Comparison of ENCODE assay signal across 12 mouse cellular contexts in the genomic region with DNA sequence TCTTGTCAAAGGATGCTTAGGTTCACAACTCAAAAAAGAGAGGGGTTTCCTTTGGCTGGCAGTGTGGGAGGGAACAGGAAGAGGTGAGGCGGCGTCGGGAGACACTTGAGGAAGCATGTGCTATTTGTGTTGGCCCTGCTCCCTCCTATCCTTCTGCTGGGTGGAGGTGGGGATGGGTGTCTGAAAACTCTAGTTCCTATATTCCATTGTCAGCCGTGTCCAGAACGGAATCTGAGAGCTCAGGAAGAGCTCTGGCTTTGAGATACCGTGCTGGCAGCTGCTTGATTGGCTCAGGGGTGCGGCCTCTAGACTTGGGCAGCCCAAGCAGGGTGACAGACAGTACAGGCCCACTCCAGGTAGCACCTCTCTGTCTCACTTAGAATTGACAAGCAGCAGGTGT. TPM values are rescaled to one million over a fixed set of nuclear protein-coding genes. Genes with fewer than 3 reads are reported as not detected.
DNase-seq lines count a peak whose midpoint lies in the region; ATAC-seq and TF ChIP-seq lines count a peak whose summit lies in the region.
"Had no signal": no experiment of that assay in that cellular context is flagged by ENCODE, and none has a peak within 500 bp of the region (broad histone marks: within the 10 kb centered on the region; RNA-seq: fewer than 3 reads in every experiment).

No protein-coding gene starts in this region.

- H3K27me3 ChIP-seq in heart, adult 2 months (ENCODE audit: control insufficient read depth, insufficient read depth, low read length) = no peaks in the 10 kb centered on the region
- no peaks in the 10 kb centered on the region for H3K27me3 ChIP-seq in kidney, adult 2 months (replicated peaks; ENCODE audit: control insufficient read depth, insufficient read depth, low read length)
- H3K27me3 ChIP-seq in lung, postnatal 0 days (replicated peaks; ENCODE audit: insufficient read depth, low read length) = no peaks in the 10 kb centered on the region
- H3K27me3 ChIP-seq: neural tube, embryonic 12.5 days had no signal

- ATAC-seq in frontal cortex, adult (ENCODE audit: low TSS enrichment) = peak; percentile 58; the same call in 1 of the 2 replicates
- ATAC-seq in lung, postnatal 0 days = peak; percentile 83
- ATAC-seq: inflammation-experienced regulatory T-cells, adult 6 months had no signal

- WGBS in heart, adult 2 months = 21% methylated on average over 7 of the region's 7 CpGs
- 44% methylated on average over 7 of the region's 7 CpGs for WGBS in kidney, adult 2 months
- WGBS in lung, postnatal 0 days = 24% methylated on average over 7 of the region's 7 CpGs

- H3K4me3 ChIP-seq in heart, adult 2 months = no peak overlapping the region
- no peak overlapping the region for H3K4me3 ChIP-seq in kidney, adult 2 months (ENCODE audit: insufficient read depth, low read depth, low read length)
- H3K4me3 ChIP-seq in lung, postnatal 0 days (ENCODE audit: low read depth, low read length) = no peak overlapping the region
- H3K4me3 ChIP-seq: neural tube, embryonic 12.5 days had no signal

- no peaks in the 10 kb centered on the region for H3K79me2 ChIP-seq in heart, adult 2 months (replicated peaks; ENCODE audit: control insufficient read depth, insufficient read depth, low read length)

- H3K9ac ChIP-seq in heart, adult 2 months (ENCODE audit: low read depth, low read length) = no peak overlapping the region
- no peak overlapping the region for H3K9ac ChIP-seq in lung, postnatal 0 days (replicated peaks; ENCODE audit: low read depth)
- H3K9ac ChIP-seq: neural tube, embryonic 12.5 days had no signal

- H3K4me2 ChIP-seq in lung, postnatal 0 days (replicated peaks; ENCODE audit: low read depth, low read length) = no peak overlapping the region
- H3K4me2 ChIP-seq: neural tube, embryonic 12.5 days had no signal

- TF ChIP-seq POLR2A in heart, adult 2 months (IDR thresholded peaks at IDR 0.05; ENCODE audit: insufficient read depth, low read depth, low read length) = 0 out of 2 replicates have a peak, but pooled peaks have one; percentile 16
- no peak for TF ChIP-seq POLR2A in kidney, adult 2 months (IDR thresholded peaks at IDR 0.05; ENCODE audit: low read depth, low read length)

- H3K27ac ChIP-seq in heart, adult 2 months = peak overlapping the region; percentile 45
- 0 out of 2 replicates have a peak overlapping the region, but pooled peaks have one; percentile 3 for H3K27ac ChIP-seq in kidney, adult 2 months (ENCODE audit: insufficient read depth, low read depth, low read length)
- H3K27ac ChIP-seq in lung, postnatal 0 days (ENCODE audit: low read length) = no peak overlapping the region
- H3K27ac ChIP-seq: neural tube, embryonic 12.5 days; stomach, postnatal 0 days had no signal

- H3K36me3 ChIP-seq in heart, adult 2 months (ENCODE audit: control insufficient read depth, insufficient read depth, low read length) = peaks cover 5% of the 10 kb centered on the region; the same call in 1 of the 2 replicates
- no peaks in the 10 kb centered on the region for H3K36me3 ChIP-seq in kidney, adult 2 months (ENCODE audit: control insufficient read depth, insufficient read depth, low read length)
- H3K36me3 ChIP-seq in lung, postnatal 0 days (ENCODE audit: insufficient read depth, low read length) = no peaks in the 10 kb centered on the region
- H3K36me3 ChIP-seq: neural tube, embryonic 12.5 days had no signal

- no peak for DNase-seq in frontal cortex, postnatal 10 days (ENCODE audit: low spot score in 2 of 2)
- peak; percentile 41 to 69 for DNase-seq in heart, adult 2 months
- DNase-seq in kidney, adult 2 months = peak; percentile 78
- peak; percentile 66 for DNase-seq in lung, postnatal 0 days (ENCODE audit: low spot score)
- DNase-seq in urinary bladder, postnatal 36 days (ENCODE audit: low spot score in 2 of 2) = no peak
- no peak for DNase-seq in embryo, embryonic 10.5 days (ENCODE audit: low spot score)
- DNase-seq in left cerebral cortex, postnatal 14 days (ENCODE audit: low spot score in 2 of 2) = no peak
- DNase-seq: right cerebral cortex, postnatal 25 days had no signal

- no peaks in the 10 kb centered on the region for H3K9me3 ChIP-seq in lung, postnatal 0 days (ENCODE audit: low read length)
- H3K9me3 ChIP-seq: neural tube, embryonic 12.5 days had no signal

- H3K4me1 ChIP-seq in heart, adult 2 months (ENCODE audit: control insufficient read depth, insufficient read depth, low read length) = peaks cover 1% of the 10 kb centered on the region; the same call in 1 of the 2 replicates
- no peaks in the 10 kb centered on the region for H3K4me1 ChIP-seq in kidney, adult 2 months (ENCODE audit: control insufficient read depth, insufficient read depth, low read length)
- 0 out of 2 replicates have a peak, but pooled peaks cover 3% of the 10 kb centered on the region for H3K4me1 ChIP-seq in lung, postnatal 0 days (ENCODE audit: insufficient read depth, low read depth, low read length)
- H3K4me1 ChIP-seq: neural tube, embryonic 12.5 days had no signal

- intact Hi-C loops in heart, adult 2 months (cut with DNase I) = loop anchor here (2.0 kb wide), 1 partner anchor 21 kb away; no protein-coding TSS in a partner anchor
- intact Hi-C loops in left cerebral cortex, postnatal 14 days (cut with DNase I) = no loop called here

- no peak for TF ChIP-seq CTCF in heart, adult 2 months (IDR thresholded peaks at IDR 0.05)
- no peak for TF ChIP-seq CTCF in kidney, adult 2 months (conservative IDR thresholded peaks at IDR 0.05; ENCODE audit: insufficient read depth, insufficient read length, low read depth, low read length)
- TF ChIP-seq CTCF in lung, postnatal 0 days (IDR thresholded peaks at IDR 0.05) = no peak

- TF ChIP-seq EP300 in heart, adult 2 months (IDR thresholded peaks at IDR 0.05; ENCODE audit: insufficient read depth, low read depth, low read length) = peak; percentile 95
- peak; percentile 70; the same call in 1 of the 2 replicates for TF ChIP-seq EP300 in lung, postnatal 0 days (IDR thresholded peaks at IDR 0.05)

RNA-seq across cellular contexts. Expression of a gene that starts 28.1 kb away (rescaled TPM):
- total RNA-seq in heart, adult 2 months (2021) = 10 to 100 TPM; 16.5 to 17.2 TPM
- polyA plus RNA-seq in heart, adult 2 months (2012; rRNA removed) = 8.2 and 11.5 TPM in 2 replicates
- polyA plus RNA-seq in kidney, adult 2 months (2012; rRNA removed) = 10.3 and 14.7 TPM in 2 replicates
- 20.3 and 22.7 TPM in 2 replicates for polyA plus RNA-seq in lung, postnatal 0 days (2015; fragmentation: Nextera tagmentation; extraction: Ambion mirVana)
- total RNA-seq in left cerebral cortex, postnatal 14 days (2021) = 10 to 100 TPM; 54.4 to 58.9 TPM

Comparison
In these comparisons a context has a peak if more than half of its experiments do, and no peak if none do; other contexts are left out.
1. DNase-seq: peak in heart, adult 2 months (2 of 2), kidney, adult 2 months (single experiment) and lung, postnatal 0 days (single experiment); none in frontal cortex, postnatal 10 days (0 of 2), urinary bladder, postnatal 36 days (0 of 2), embryo, embryonic 10.5 days (single experiment) and left cerebral cortex, postnatal 14 days (0 of 2).